Mouse (Mus musculus) bone marrow macrophage, adult 2 months (primary cell): ENCODE data around the gene Dnajb7.

Experiments
- CTCF ChIP-seq: IDR thresholded peaks from 2 replicates; pipeline ENCODE4 v1.5.1; 2012; ENCODE audit warnings: low read depth, mild to moderate bottlenecking, low read length, moderate library complexity
- POLR2A ChIP-seq: IDR thresholded peaks from 2 replicates; pipeline ENCODE4 v1.6.1; 2012; ENCODE audit warnings: mild to moderate bottlenecking, low read depth, low read length, borderline replicate concordance

GRCm38 (mm10) chr15:81418065-81418464 is 10.0 kb upstream of the Dnajb7 start:
- TF ChIP-seq POLR2A (no peak), CTCF (no peak)
